Mouse (Mus musculus) left cerebral cortex, adult 2 months (tissue): ENCODE data around the gene Cacna1h. TPM values are rescaled to one million over a fixed set of nuclear protein-coding genes. Genes with fewer than 3 reads are reported as not detected.
A peak's percentile ranks its signal among the peaks of the same experiment; 100 is the strongest.

Source experiments
- DNase-seq, 2 experiments: peaks; one replicate each; pipeline ENCODE4 v3.0.0; 2021 to 2022; ENCODE audit warnings: low spot score in 2 of 2, mixed read lengths in 1 of 2; ENCODE audit errors: extremely low spot score in 1 of 2
- H3K27ac ChIP-seq: fragments of 200-600 bp; 2 replicates; pipeline ENCODE4 v1.8.1; 2022
- H3K4me3 ChIP-seq: fragments of 200-600 bp; 2 replicates; pipeline ENCODE4 v1.8.1; 2022
- CTCF ChIP-seq: fragments of 200-600 bp; IDR thresholded peaks from 2 replicates; pipeline ENCODE4 v1.8.1; 2022; ENCODE audit warnings: antibody characterized with exemption, mild to moderate bottlenecking, moderate library complexity
- intact Hi-C: fragments of 180-260 bp; cut with DNase I; formaldehyde crosslinking; loops from one replicate; pipeline ENCODE4 v1.15.1; 2025
- total RNA-seq, 2 experiments: library from RNA; stranded (reverse); gene quantifications; 2 replicates each; pipeline ENCODE4 v1.2.3; 2021

The Cacna1h gene
- total RNA-seq, 2 experiments from 2014 or later = 45.2 to 48.0 TPM

DNA sequence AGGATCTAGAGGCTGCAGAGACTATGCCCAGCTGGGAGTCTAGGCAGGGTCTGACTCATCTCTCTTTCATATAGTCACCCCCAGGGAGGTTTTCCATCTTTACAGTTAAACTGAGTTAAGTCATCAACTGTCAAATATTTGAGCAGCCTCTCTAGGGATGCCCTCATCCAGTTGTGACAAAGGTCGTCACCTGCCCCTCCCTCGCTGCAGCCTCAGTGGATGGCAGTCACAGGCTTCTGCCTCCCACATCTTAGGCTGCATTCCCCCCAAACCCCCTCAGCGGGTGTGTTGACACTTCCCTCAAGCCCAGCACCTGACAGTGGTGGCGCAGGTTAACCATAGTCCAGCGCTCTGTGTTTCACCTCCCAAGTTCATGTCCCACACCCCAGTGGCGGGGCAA lies 7.8 kb upstream of the Cacna1h start:
- intact Hi-C loops = no loop called here
- H3K27ac ChIP-seq = no peak overlapping the region
- no peak for TF ChIP-seq CTCF
- H3K4me3 ChIP-seq = no peak overlapping the region
- no peak for DNase-seq

DNA sequence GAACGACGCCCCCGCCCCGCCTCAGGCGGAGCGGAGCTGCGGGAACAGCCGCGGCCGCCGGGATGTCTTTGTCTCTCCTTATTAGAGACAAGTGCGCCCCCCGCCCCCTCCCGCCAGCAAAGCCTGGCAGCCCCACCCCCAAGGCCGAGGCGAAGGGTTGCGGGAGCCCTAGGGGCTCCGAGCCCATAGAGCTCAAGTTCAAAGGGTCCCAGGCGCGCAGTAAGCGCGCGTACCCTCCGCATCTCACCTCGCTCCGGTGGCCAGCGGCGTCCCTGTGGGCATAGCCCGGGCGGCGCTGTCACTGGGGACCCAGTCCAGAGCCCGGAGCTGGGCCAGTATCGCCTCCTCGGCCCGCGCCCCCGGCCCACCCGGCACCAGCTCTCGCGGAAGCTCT lies 363 bp downstream of the Cacna1h start:
- Histone ChIP-seq H3K27ac (peak overlapping the region; percentile 61), H3K4me3 (peak overlapping the region; percentile 74)
- no peak for TF ChIP-seq CTCF
- intact Hi-C loops = loop anchor here (2.0 kb wide), 1 partner anchor 22 kb away; no protein-coding TSS in a partner anchor
- no peak for DNase-seq

DNA sequence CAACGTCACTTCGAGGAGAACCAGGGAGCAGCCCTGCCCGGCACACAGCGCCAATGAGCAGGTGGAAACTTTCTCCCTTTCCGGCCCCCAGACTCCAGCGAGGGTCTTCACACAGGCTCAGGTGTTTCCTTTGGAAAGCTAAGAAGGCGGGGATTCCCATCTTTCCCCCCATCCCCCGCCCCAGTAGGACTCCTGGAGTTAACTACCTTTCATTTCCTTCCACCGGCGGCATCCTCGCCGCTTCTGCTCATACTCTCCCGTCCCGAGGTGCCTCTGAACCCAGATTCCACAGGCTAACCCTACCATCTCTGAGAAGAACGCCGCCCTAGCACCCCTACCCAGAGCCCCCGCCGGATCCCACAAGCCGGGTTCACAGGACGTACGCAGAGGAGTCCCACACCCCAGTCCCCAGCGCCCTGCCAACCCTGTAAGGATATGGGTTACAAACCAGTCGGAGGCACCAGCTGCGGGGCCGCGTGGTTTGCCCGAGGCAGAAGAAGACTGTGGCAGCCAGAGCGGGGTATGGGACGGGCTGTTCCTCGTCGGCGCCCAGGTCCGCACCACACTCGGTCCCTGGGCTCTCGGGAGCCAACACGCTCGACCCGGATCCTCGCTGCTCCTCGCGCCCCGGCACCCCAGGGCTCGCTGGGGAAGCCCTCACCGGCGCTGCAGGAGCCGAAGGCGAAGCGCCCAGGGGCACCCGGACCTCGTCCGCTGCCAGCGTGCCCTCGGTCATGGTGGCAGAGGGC lies 976 bp downstream of the Cacna1h start:
- peak in 1 of 2 experiments; percentile 39 for DNase-seq
- Histone ChIP-seq H3K27ac (peak overlapping the region; percentile 61), H3K4me3 (peak overlapping the region; percentile 74)
- no peak for TF ChIP-seq CTCF
- intact Hi-C loops = loop anchor here (2.0 kb wide), 1 partner anchor 22 kb away; no protein-coding TSS in a partner anchor

DNA sequence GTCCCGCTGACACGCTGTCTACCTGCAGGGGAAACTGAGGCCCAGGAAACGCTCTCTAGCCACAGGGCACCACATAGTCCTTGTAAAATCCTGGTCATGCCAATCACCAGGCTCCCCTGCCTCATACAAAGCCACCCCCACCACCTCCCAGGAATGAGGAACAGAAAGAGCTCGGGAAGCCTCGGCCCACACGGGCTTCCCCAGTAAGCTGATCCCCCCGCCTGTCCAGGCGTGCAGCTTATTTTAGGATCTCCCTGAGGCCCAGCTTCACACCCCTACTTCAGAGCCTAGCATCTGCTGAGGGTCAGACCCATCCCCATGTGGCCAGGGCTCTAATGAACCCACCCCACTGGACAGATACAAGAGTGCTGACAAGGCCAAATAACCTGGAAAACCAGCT lies 3.0 kb downstream of the Cacna1h start:
- DNase-seq = no peak
- Histone ChIP-seq H3K4me3 (no peak overlapping the region), H3K27ac (peak overlapping the region; percentile 47)
- TF ChIP-seq CTCF = no peak
- intact Hi-C loops = no loop called here

DNA sequence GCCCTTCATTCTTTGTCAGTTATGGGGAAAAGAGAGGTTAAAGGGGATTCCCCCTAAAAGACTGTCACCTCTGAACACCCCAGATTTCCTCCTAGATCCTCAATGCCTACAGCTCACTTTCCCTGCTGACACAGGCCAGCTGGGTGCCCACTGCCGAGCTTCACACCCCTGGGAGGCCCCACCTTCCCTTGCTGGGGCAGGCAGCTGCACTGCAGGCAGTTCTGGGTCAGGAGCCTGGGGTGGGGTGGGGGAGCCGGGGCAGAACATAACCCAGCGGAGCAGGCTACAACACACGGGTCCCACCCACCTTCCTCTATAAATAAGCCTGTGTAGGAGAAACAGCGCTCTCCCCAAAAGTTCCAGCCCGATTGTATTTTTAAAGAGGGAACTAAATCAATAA lies 3.7 kb downstream of the Cacna1h start:
- TF ChIP-seq CTCF = no peak
- intact Hi-C loops = no loop called here
- Histone ChIP-seq H3K4me3 (no peak overlapping the region), H3K27ac (peak overlapping the region; percentile 1; the same call in 1 of the 2 replicates)
- no peak for DNase-seq

DNA sequence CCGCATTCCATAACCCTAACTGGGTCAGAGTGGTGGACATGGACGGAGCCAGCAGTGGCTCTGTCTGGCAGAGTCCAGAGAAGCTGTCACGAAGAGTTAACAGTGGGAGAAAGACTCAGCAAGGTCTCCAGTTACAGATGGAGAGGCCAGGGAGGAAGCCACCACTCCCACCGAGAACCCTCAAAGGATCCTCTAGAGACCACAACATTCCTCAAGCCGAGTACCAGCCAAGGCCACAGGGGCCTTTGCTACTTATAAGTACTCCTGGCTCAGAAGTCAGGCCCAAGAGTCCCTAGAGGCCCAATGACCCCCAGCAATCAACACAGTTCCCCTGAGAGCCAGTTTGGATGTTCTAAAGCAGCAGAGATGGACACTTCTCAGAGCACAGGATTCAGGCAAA lies 4.3 kb downstream of the Cacna1h start:
- no peak for DNase-seq
- Histone ChIP-seq H3K27ac (0 out of 2 replicates have a peak overlapping the region, but pooled peaks have one; percentile 1), H3K4me3 (no peak overlapping the region)
- TF ChIP-seq CTCF = no peak
- intact Hi-C loops = no loop called here

DNA sequence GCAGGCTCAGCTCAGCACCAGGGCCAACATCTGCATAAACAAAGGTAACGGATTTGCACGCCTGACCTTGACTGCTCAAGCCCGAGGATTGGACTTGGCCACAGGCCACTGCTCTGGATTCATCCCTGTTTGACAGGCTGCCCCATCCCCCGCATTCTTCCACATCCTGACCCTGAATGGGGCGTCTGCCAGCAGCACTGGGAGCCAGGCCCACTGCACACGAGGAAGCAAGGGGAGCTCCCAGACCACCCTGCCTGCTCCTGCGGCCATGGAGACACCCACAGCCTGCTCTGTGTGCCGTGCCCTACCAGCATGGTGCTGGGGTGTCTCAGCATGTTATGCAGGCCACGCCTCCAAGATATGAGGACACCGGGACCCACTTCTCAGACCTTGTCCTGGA lies 6.1 kb downstream of the Cacna1h start:
- no peak for TF ChIP-seq CTCF
- H3K4me3 ChIP-seq = no peak overlapping the region
- DNase-seq = no peak
- no peak overlapping the region for H3K27ac ChIP-seq
- intact Hi-C loops = no loop called here

DNA sequence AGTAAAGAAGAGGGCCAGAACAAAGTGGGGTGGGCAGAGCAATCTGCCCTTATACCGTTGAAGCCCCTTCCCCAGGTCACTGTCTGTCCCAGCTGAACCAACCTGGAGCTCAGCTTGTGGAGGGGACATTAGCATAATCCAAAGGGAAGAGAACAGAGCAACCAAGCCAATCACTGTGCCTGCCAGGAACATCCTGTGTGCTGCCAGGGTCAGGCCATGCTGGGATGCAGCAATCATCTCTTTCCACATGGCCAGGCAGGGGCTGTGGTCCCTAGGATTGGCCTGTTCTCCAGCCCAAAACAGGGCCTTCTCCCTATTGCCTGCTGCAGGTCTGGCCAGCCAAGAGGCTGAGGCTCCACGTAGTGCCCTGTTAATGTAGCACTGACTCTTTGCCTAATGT lies 7.6 kb downstream of the Cacna1h start:
- no peak for TF ChIP-seq CTCF
- Histone ChIP-seq H3K27ac (no peak overlapping the region), H3K4me3 (no peak overlapping the region)
- no peak for DNase-seq
- intact Hi-C loops = no loop called here

DNA sequence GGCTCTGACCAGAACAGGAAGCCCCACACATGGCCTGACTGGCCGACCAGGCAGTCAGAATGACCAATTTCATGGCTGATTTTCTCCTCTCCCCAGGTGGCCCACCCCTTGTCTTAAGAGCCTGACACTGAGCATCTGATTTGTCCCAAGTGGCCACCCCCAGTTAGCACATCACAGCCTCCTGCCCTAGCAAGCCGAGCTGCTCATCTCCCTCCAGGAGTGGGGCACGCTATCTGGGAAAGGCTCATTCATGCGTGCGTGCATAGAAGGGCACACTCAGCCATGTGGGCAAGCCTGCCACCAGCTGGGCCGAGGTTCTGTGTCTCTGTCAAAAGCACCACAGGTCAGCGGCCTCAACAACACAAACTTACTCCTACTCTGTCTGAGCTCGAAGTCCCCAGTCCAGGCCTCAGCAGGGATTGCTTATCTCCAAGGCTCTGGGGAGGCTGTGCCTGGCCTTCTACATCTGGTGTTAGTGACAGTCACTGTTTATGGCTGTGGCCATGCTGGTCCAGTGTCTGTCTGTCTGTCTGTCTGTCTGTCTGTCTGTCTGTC lies 9.0 kb downstream of the Cacna1h start:
- intact Hi-C loops = no loop called here
- Histone ChIP-seq H3K4me3 (no peak overlapping the region), H3K27ac (no peak overlapping the region)
- TF ChIP-seq CTCF = no peak
- no peak for DNase-seq

DNA sequence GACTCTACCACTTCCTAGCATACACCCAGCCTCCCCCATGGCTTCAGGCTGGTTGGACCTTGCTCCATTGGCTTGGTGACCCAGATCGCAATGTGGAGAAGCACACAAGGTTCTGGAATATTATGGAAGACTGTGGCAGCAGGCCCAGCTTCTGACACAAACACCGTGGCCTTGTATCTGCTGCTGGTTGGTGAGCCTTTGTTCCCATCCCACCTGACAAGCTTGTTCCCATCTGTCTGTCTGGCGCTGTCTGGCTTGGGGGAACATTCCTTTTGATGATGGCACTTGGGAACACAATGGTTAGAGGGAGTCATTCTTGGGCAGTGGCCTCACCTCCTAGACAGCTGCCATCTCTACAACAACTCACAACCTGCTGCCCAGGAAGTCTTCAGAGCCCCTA lies 12.6 kb downstream of the Cacna1h start:
- intact Hi-C loops = no loop called here
- Histone ChIP-seq H3K27ac (no peak overlapping the region), H3K4me3 (no peak overlapping the region)
- TF ChIP-seq CTCF = no peak
- DNase-seq = no peak

DNA sequence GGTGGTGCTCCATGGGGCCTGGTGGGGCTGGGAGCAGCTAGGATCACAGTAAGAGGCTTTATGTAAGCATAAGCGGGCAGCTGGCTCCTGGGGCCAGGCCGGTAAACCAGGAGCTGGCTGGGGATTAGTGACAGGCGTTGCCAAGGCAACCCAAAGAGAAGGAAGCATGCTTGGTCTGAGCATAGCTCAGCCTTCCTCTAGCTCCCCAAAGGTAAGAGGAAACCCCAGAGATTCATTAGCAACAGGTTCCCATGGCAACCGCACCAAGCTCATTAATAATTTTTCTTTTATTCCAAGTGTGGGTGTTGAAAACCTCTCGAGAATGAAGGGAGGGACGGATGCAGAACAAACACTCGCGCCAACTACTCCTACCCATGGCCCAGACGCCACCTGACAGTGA lies 14.7 kb downstream of the Cacna1h start:
- intact Hi-C loops = no loop called here
- DNase-seq = peak in 1 of 2 experiments; percentile 63
- TF ChIP-seq CTCF = no peak
- Histone ChIP-seq H3K27ac (no peak overlapping the region), H3K4me3 (no peak overlapping the region)

DNA sequence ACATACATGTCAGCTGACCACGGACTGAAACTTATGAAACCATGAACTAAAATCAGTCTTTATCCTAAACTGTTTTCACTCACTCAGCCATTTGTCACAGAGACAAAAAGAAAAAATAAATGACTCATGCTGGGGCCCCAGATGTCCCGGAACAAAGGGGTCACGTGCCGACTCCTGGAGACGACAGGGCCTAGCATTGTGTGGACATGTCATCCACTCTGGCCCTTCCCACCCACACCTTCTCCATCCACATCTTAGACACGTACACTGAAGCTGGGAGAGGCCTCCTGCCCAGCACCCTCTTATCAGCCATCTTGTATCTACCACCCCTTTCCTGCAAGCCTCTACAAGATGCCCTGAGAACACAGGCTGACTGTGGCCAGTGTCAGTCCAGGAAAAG lies 15.6 kb downstream of the Cacna1h start:
- H3K27ac ChIP-seq = no peak overlapping the region
- no peak for DNase-seq
- no peak overlapping the region for H3K4me3 ChIP-seq
- no peak for TF ChIP-seq CTCF
- intact Hi-C loops = no loop called here

DNA sequence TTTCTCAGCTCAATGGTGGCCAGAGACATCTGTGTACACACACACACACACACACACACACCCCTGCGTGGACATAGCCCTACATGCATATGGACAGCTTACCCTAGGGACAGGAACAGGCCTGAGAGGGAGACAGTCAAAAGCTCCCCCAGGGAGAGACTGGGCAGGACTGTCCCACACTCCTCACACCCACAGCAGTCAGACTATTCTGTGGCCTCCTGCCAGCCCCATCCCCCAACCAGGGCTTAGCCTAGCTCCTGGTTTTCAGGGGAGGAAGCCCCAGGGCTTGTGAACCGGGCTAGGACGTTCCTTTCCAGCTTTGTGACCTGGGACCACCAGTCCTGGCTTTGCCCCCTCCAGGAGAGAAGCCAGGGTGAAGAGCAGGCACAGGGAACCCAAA lies 17.4 kb downstream of the Cacna1h start:
- TF ChIP-seq CTCF = no peak
- Histone ChIP-seq H3K4me3 (no peak overlapping the region), H3K27ac (no peak overlapping the region)
- intact Hi-C loops = no loop called here
- no peak for DNase-seq
